9 mouse cellular contexts compared by ENCODE assay signal in the genomic region with DNA sequence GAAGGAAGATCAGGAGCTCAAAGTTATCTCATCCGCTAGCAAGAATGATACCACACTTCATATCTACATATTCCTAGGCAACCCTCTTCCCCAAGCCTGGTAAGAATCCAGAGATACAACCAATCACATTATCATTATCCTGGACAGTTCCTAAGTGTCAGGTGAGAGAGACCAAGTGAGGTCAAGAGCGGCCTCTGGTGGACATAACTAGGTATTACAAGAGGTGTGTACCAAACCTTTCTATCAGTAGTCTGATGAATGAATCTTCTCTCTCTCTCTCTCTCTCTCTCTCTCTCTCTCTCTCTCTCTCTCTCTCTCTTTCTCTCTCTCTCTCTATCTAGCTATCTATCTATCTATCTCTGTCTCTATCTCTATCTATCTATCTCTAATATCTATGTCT. TPM values are rescaled to one million over a fixed set of nuclear protein-coding genes. Genes with fewer than 3 reads are reported as not detected.
A peak's percentile ranks its signal among the peaks of the same experiment; 100 is the strongest.
DNase-seq lines count a peak whose midpoint lies in the region; ATAC-seq and TF ChIP-seq lines count a peak whose summit lies in the region.
"Had no signal": no experiment of that assay in that cellular context is flagged by ENCODE, and none has a peak within 500 bp of the region (broad histone marks: within the 10 kb centered on the region; RNA-seq: fewer than 3 reads in every experiment).

No protein-coding gene starts in this region.

- no peaks in the 10 kb centered on the region for H3K4me1 ChIP-seq in forebrain, embryonic 14.5 days (ENCODE audit: control insufficient read depth, insufficient read depth, low read length)
- H3K4me1 ChIP-seq in forebrain, embryonic 12.5 days: 0 out of 2 replicates have a peak, but pooled peaks cover 6% of the 10 kb centered on the region
- H3K4me1 ChIP-seq in lung, embryonic 14.5 days (ENCODE audit: insufficient read depth): no peaks in the 10 kb centered on the region
- H3K4me1 ChIP-seq in lung, adult 2 months (ENCODE audit: control insufficient read depth, insufficient read depth, low read length): no peaks in the 10 kb centered on the region

- H3K9me3 ChIP-seq in forebrain, embryonic 14.5 days (replicated peaks; ENCODE audit: control insufficient read depth, low read length): no peaks in the 10 kb centered on the region
- no peaks in the 10 kb centered on the region for H3K9me3 ChIP-seq in forebrain, embryonic 12.5 days
- no peaks in the 10 kb centered on the region for H3K9me3 ChIP-seq in lung, embryonic 14.5 days (ENCODE audit: low read depth, low read length)

- peak; percentile 61 for DNase-seq in forebrain, embryonic 14.5 days (ENCODE audit: low spot score)
- peak; percentile 79 for DNase-seq in lung, embryonic 14.5 days
- DNase-seq in lung, adult 2 months: no peak
- DNase-seq in adipocyte (ENCODE audit: low spot score): peak; percentile 77
- peak; percentile 83 for DNase-seq in naive thymus-derived CD4-positive, alpha-beta T cell, adult 2 months (ENCODE audit: low read depth)

- H3K27me3 ChIP-seq in forebrain, embryonic 14.5 days (replicated peaks; ENCODE audit: control insufficient read depth, insufficient read depth, low read length): no peaks in the 10 kb centered on the region
- H3K27me3 ChIP-seq in forebrain, embryonic 12.5 days: peaks cover 11% of the 10 kb centered on the region; the same call in 1 of the 2 replicates
- H3K27me3 ChIP-seq in lung, embryonic 14.5 days (ENCODE audit: insufficient read depth, low read length): peaks cover 8% of the 10 kb centered on the region

- no peak overlapping the region for H3K27ac ChIP-seq in forebrain, embryonic 14.5 days (ENCODE audit: low read depth, low read length)
- H3K27ac ChIP-seq in forebrain, embryonic 12.5 days: no peak overlapping the region
- no peak overlapping the region for H3K27ac ChIP-seq in lung, embryonic 14.5 days (ENCODE audit: low read depth)

- H3K4me2 ChIP-seq in forebrain, embryonic 14.5 days (ENCODE audit: low read length): no peak overlapping the region
- no peak overlapping the region for H3K4me2 ChIP-seq in forebrain, embryonic 12.5 days
- no peak overlapping the region for H3K4me2 ChIP-seq in lung, embryonic 14.5 days

- no peak for TF ChIP-seq POLR2A in lung, adult 2 months (IDR thresholded peaks at IDR 0.05; ENCODE audit: borderline replicate concordance, extremely low read depth, low read depth, low read length)

- H3K9ac ChIP-seq in forebrain, embryonic 14.5 days (ENCODE audit: low read length): no peak overlapping the region
- H3K9ac ChIP-seq in forebrain, embryonic 12.5 days: no peak overlapping the region
- H3K9ac ChIP-seq in lung, embryonic 14.5 days: no peak overlapping the region

- ATAC-seq in forebrain, embryonic 14.5 days: no peak
- no peak for ATAC-seq in forebrain, embryonic 12.5 days (ENCODE audit: low FRiP score)
- ATAC-seq in lung, embryonic 14.5 days (ENCODE audit: insufficient read depth): no peak
- peak; percentile 65 for ATAC-seq in granulocyte monocyte progenitor cell, adult 5-6 weeks (replicated peaks; ENCODE audit: poor library complexity, severe bottlenecking)
- no peak for ATAC-seq in erythroid progenitor cell, adult 5-6 weeks (replicated peaks; ENCODE audit: low FRiP score, poor library complexity, severe bottlenecking)

- peak; percentile 90 for TF ChIP-seq CTCF in lung, embryonic 14.5 days (IDR thresholded peaks at IDR 0.05; ENCODE audit: low read depth)
- no peak for TF ChIP-seq CTCF in lung, adult 2 months (IDR thresholded peaks at IDR 0.05; ENCODE audit: insufficient read depth, low read length)

- H3K36me3 ChIP-seq in forebrain, embryonic 14.5 days (ENCODE audit: control insufficient read depth, insufficient read depth, low read length): no peaks in the 10 kb centered on the region
- no peaks in the 10 kb centered on the region for H3K36me3 ChIP-seq in forebrain, embryonic 12.5 days (replicated peaks)
- H3K36me3 ChIP-seq in lung, embryonic 14.5 days (ENCODE audit: insufficient read depth): no peaks in the 10 kb centered on the region

- 5% methylated on average over 2 of the region's 2 CpGs for WGBS in forebrain, embryonic 14.5 days
- 11% methylated on average over 2 of the region's 2 CpGs for WGBS in forebrain, embryonic 12.5 days
- 11% methylated on average over 2 of the region's 2 CpGs for whole genome bisulfite sequencing in lung, embryonic 14.5 days
- WGBS in lung, adult 2 months: 7% methylated on average over 2 of the region's 2 CpGs

- no peak overlapping the region for H3K4me3 ChIP-seq in forebrain, embryonic 14.5 days (ENCODE audit: low read depth, low read length)
- H3K4me3 ChIP-seq in forebrain, embryonic 12.5 days (replicated peaks): no peak overlapping the region
- no peak overlapping the region for H3K4me3 ChIP-seq in lung, embryonic 14.5 days (ENCODE audit: low read depth, low read length)
- no peak overlapping the region for H3K4me3 ChIP-seq in lung, adult 2 months (replicated peaks; ENCODE audit: extremely low read depth, low read depth, low read length)

RNA-seq across cellular contexts. Expression of gene Marc1, which starts 20.0 kb away (rescaled TPM):
- not detected in 2 replicates for polyA plus RNA-seq in forebrain, embryonic 14.5 days (2014; fragmentation: Nextera tagmentation; extraction: Ambion mirVana)
- polyA plus RNA-seq in forebrain, embryonic 12.5 days (2016; fragmentation: Nextera tagmentation; extraction: Ambion mirVana): 0.11 TPM in 1 of 2 replicates, not detected in the other
- not detected in 2 replicates for polyA plus RNA-seq in lung, embryonic 14.5 days (2014; fragmentation: Nextera tagmentation; extraction: Ambion mirVana)
- 1.2 and 1.6 TPM in 2 replicates for polyA plus RNA-seq in lung, adult 2 months (2012; rRNA removed)
- not detected in 2 replicates for total RNA-seq in granulocyte monocyte progenitor cell, adult 5-6 weeks (2014; fragmentation: Nextera tagmentation)
- total RNA-seq in granulocyte monocyte progenitor cell, adult 5-6 weeks (2017): 0.26 TPM in 1 of 2 replicates, not detected in the other
- 1.3 TPM in 1 of 2 replicates, not detected in the other for total RNA-seq in erythroid progenitor cell, adult 5-6 weeks (2015; ENCODE audit: low replicate concordance)
- 0.64 TPM in 1 of 2 replicates, not detected in the other for total RNA-seq in erythroid progenitor cell, adult 5-6 weeks (2017; ENCODE audit: low replicate concordance)
- polyA plus RNA-seq: heart, embryonic 14.5 days had no signal

RNA-seq across cellular contexts. Expression of gene Marc2, which starts 55.1 kb away (rescaled TPM):
- polyA plus RNA-seq in forebrain, embryonic 14.5 days (2014; fragmentation: Nextera tagmentation; extraction: Ambion mirVana): 120 and 132 TPM in 2 replicates
- polyA plus RNA-seq in forebrain, embryonic 12.5 days (2016; fragmentation: Nextera tagmentation; extraction: Ambion mirVana): 89.0 and 98.1 TPM in 2 replicates
- 152 and 163 TPM in 2 replicates for polyA plus RNA-seq in lung, embryonic 14.5 days (2014; fragmentation: Nextera tagmentation; extraction: Ambion mirVana)
- polyA plus RNA-seq in lung, adult 2 months (2012; rRNA removed): 73.3 and 79.9 TPM in 2 replicates
- total RNA-seq in granulocyte monocyte progenitor cell, adult 5-6 weeks (2014; fragmentation: Nextera tagmentation): 188 and 207 TPM in 2 replicates
- total RNA-seq in granulocyte monocyte progenitor cell, adult 5-6 weeks (2017): 65.2 and 82.6 TPM in 2 replicates
- total RNA-seq in erythroid progenitor cell, adult 5-6 weeks (2015; ENCODE audit: low replicate concordance): 59.5 and 93.9 TPM in 2 replicates
- total RNA-seq in erythroid progenitor cell, adult 5-6 weeks (2017; ENCODE audit: low replicate concordance): 10.8 and 24.5 TPM in 2 replicates

RNA-seq across cellular contexts. Expression of gene Hlx, which starts 58.7 kb away (rescaled TPM):
- 0.99 and 1.4 TPM in 2 replicates for polyA plus RNA-seq in forebrain, embryonic 14.5 days (2014; fragmentation: Nextera tagmentation; extraction: Ambion mirVana)
- polyA plus RNA-seq in forebrain, embryonic 12.5 days (2016; fragmentation: Nextera tagmentation; extraction: Ambion mirVana): 2.7 and 3.1 TPM in 2 replicates
- 27.8 and 28.2 TPM in 2 replicates for polyA plus RNA-seq in lung, embryonic 14.5 days (2014; fragmentation: Nextera tagmentation; extraction: Ambion mirVana)
- polyA plus RNA-seq in lung, adult 2 months (2012; rRNA removed): 72.0 and 77.7 TPM in 2 replicates
- total RNA-seq in granulocyte monocyte progenitor cell, adult 5-6 weeks (2014; fragmentation: Nextera tagmentation): 5.1 and 6.4 TPM in 2 replicates
- 9.5 and 10.5 TPM in 2 replicates for total RNA-seq in granulocyte monocyte progenitor cell, adult 5-6 weeks (2017)
- total RNA-seq in erythroid progenitor cell, adult 5-6 weeks (2015; ENCODE audit: low replicate concordance): 3.8 and 6.1 TPM in 2 replicates
- total RNA-seq in erythroid progenitor cell, adult 5-6 weeks (2017; ENCODE audit: low replicate concordance): 1.9 and 7.3 TPM in 2 replicates
